Mouse (Mus musculus): ENCODE results near the gene Fbxo24. TPM values are rescaled to one million over a fixed set of nuclear protein-coding genes. Genes with fewer than 3 reads are reported as not detected.
"Not testable (repeated sequence)": the region's sequence is repeated elsewhere in the genome, so short reads cannot be mapped to it uniquely, and the experiment has no call there.

The Fbxo24 gene
- polyA plus RNA-seq, 1 experiment from 2014 or later: 0.17 TPM

DNA sequence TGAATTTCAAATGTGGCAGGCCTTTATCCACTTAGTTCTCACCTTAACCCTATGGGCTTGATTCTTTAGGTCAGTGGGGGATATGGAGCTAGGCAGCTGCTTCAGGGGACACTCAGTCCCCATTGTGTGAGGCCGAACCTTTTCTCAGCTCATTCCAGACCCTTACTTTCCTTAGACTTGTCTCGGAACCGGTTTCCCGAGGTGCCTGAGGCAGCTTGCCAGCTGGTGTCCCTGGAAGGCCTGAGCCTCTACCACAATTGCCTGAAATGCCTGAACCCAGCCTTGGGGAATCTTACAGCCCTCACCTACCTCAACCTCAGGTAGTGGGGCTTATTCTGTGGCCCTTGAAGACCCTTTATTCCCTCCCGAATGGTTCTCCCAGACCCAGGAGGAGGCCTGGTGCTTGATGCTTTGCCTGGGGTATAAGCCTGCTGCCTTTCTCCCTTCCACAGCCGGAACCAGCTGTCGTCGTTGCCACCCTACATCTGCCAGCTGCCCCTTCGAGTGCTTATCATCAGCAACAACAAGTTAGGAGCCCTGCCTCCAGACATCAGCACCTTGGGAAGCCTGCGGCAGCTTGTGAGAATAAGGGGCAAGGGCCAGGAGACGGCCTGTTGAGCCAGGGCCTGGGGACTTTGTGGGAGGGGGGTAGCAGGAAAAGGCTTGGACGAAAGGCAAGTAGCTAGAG, 4.7 kb upstream of the Fbxo24 start:
- H3K27me3 ChIP-seq (replicated peaks; ENCODE audit: low read depth, poor library complexity, severe bottlenecking): no peaks in the 10 kb centered on the region
- peaks cover 39% of the 10 kb centered on the region for H3K4me1 ChIP-seq
- H3K9me3 ChIP-seq: no peaks in the 10 kb centered on the region
- peaks cover 76% of the 10 kb centered on the region for H3K36me3 ChIP-seq (replicated peaks)
- no peak for DNase-seq (ENCODE audit: low spot score)
- WGBS: 74% methylated on average over 12 of the region's 12 CpGs
- H3K27ac ChIP-seq (replicated peaks): no peak overlapping the region
- peak overlapping the region; percentile 8; the same call in 1 of the 2 replicates for H3K4me3 ChIP-seq

- peak overlapping the region; percentile 71 for H3K4me3 ChIP-seq
- no peaks in the 10 kb centered on the region for H3K9me3 ChIP-seq
- H3K36me3 ChIP-seq (replicated peaks): peaks cover 57% of the 10 kb centered on the region
- peaks cover 49% of the 10 kb centered on the region for H3K4me1 ChIP-seq
- WGBS: 76% methylated on average over 4 of the region's 4 CpGs
- peak overlapping the region; percentile 93 for H3K27ac ChIP-seq (replicated peaks)
- H3K27me3 ChIP-seq (replicated peaks; ENCODE audit: low read depth, poor library complexity, severe bottlenecking): no peaks in the 10 kb centered on the region
- DNase-seq (ENCODE audit: low spot score): no peak
Measured at GRCm38 (mm10) chr5:137631591-137631990, 2.8 kb upstream of the Fbxo24 start.

- no peak for DNase-seq (ENCODE audit: low spot score)
- 70% methylated on average over 9 of the region's 9 CpGs for WGBS
- Histone ChIP-seq H3K27me3 (replicated peaks; ENCODE audit: low read depth, poor library complexity, severe bottlenecking) (no peaks in the 10 kb centered on the region), H3K4me3 (peak overlapping the region; percentile 71), H3K4me1 (peaks cover 49% of the 10 kb centered on the region), H3K36me3 (replicated peaks) (peaks cover 52% of the 10 kb centered on the region), H3K27ac (replicated peaks) (peak overlapping the region; percentile 93), H3K9me3 (no peaks in the 10 kb centered on the region)
Measured at GRCm38 (mm10) chr5:137631171-137631570, 2.4 kb upstream of the Fbxo24 start.

DNA sequence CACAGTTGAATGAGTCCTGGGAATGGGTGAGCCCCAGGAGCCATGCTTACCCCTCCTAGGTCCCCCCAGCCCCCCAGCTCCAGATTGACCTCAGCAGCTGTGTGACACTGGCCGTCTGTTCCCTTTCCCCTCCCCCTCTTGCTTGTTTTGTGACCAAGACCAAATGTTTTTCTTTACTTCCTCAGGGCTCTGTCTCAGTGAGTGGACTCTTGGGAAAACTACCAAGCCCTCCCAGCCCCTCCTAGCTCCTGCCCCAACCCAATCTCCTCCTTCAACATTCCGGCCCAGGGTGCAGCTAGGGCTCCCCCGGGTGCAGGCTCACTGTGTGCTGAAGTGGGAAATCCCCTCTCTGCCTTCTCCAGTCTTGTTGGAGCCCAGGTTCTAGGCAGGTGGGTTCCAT, 1.8 kb upstream of the Fbxo24 start:
- no peak for DNase-seq (ENCODE audit: low spot score)
- peak overlapping the region; percentile 71 for H3K4me3 ChIP-seq
- peaks cover 49% of the 10 kb centered on the region for H3K4me1 ChIP-seq
- H3K27me3 ChIP-seq (replicated peaks; ENCODE audit: low read depth, poor library complexity, severe bottlenecking): no peaks in the 10 kb centered on the region
- H3K27ac ChIP-seq (replicated peaks): peak overlapping the region; percentile 93
- peaks cover 47% of the 10 kb centered on the region for H3K36me3 ChIP-seq (replicated peaks)
- WGBS: 33% methylated on average over 3 of the region's 3 CpGs
- no peaks in the 10 kb centered on the region for H3K9me3 ChIP-seq

DNA sequence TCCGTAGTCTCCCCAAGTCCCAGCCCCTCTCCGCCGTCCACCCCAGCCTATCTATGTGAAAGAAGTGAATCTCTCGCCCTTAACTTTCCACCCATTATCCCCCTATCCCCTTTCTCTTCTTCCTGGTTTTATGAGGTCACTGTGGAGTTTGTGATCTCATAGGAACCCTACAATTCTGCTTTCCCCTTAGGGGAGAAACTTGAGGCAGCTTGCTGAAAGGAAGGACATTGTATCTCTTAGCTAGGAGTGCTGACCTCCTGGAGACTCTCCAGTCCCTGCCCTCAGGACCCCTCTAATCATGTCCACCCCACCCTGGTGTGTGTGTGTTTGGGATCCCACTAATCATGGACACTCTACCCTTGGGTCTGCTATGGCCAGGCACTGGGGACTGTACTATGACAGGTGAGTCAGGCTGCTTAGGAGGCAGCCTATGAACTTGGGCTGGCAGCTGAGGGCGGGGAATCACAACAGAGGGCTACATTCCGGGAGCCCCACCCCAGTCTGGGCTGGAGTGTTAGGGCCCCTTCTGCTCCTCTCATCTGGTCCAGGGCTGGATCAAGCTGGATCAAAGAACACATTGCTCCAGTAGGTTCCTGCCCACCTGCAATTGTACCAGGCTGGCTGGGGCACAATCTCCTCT, 1.2 kb upstream of the Fbxo24 start:
- Histone ChIP-seq H3K4me1 (peaks cover 52% of the 10 kb centered on the region), H3K36me3 (replicated peaks) (peaks cover 41% of the 10 kb centered on the region), H3K27me3 (replicated peaks; ENCODE audit: low read depth, poor library complexity, severe bottlenecking) (no peaks in the 10 kb centered on the region), H3K4me3 (peak overlapping the region; percentile 71), H3K27ac (replicated peaks) (peak overlapping the region; percentile 93), H3K9me3 (no peaks in the 10 kb centered on the region)
- 27% methylated on average over 6 of the region's 6 CpGs for WGBS
- DNase-seq (ENCODE audit: low spot score): no peak

- peaks cover 59% of the 10 kb centered on the region for H3K4me1 ChIP-seq
- H3K9me3 ChIP-seq: no peaks in the 10 kb centered on the region
- H3K36me3 ChIP-seq (replicated peaks): peaks cover 34% of the 10 kb centered on the region
- H3K27ac ChIP-seq (replicated peaks): peak overlapping the region; percentile 93
- under 1% methylated on average over 23 of the region's 23 CpGs for WGBS
- peak overlapping the region; percentile 71 for H3K4me3 ChIP-seq
- no peaks in the 10 kb centered on the region for H3K27me3 ChIP-seq (replicated peaks; ENCODE audit: low read depth, poor library complexity, severe bottlenecking)
- peak; percentile 80 for DNase-seq (ENCODE audit: low spot score)
Measured at GRCm38 (mm10) chr5:137629306-137629721, 512 bp upstream of the Fbxo24 start.

GRCm38 (mm10) chr5:137627991-137628390, 811 bp downstream of the Fbxo24 start:
- Histone ChIP-seq H3K4me3 (peak overlapping the region; percentile 71), H3K27me3 (replicated peaks; ENCODE audit: low read depth, poor library complexity, severe bottlenecking) (no peaks in the 10 kb centered on the region), H3K27ac (replicated peaks) (peak overlapping the region; percentile 93), H3K9me3 (no peaks in the 10 kb centered on the region), H3K4me1 (peaks cover 56% of the 10 kb centered on the region), H3K36me3 (replicated peaks) (peaks cover 21% of the 10 kb centered on the region)
- DNase-seq (ENCODE audit: low spot score): no peak
- WGBS: 3% methylated on average over 9 of the region's 9 CpGs

DNA sequence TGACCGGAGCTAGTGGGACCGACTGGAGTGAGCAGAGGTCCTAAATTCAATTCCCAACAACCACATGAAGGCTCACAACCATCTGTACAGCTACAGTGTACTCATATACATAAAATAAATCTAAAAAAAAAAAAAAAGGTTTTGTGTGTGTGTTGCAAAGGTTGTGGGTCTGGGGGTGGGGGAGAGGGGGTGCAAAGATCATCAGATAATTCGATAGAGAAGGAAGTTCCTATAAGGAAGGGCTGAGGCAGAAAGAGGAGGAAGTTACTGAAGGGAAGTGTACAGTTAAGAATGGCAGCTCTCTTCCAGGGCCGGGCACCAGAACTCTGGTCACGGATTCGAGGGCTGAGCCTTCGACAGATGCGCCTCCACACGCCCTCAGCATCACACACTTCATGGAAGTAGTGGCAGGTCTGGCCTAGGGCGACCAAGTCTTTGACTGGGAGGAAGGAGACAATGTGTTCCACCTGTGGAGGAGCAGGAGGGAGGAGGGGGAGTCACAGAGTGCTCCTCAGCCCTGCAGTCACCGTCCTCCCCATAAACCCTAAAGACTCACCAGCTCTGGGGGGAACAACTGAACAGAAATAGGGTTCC, 4.8 kb downstream of the Fbxo24 start:
- Histone ChIP-seq H3K9me3 (no peaks in the 10 kb centered on the region), H3K4me1 (peaks cover 23% of the 10 kb centered on the region), H3K36me3 (replicated peaks) (no peaks in the 10 kb centered on the region), H3K27ac (replicated peaks) (peak overlapping the region; percentile 77), H3K27me3 (replicated peaks; ENCODE audit: low read depth, poor library complexity, severe bottlenecking) (0 out of 2 replicates have a peak, but pooled peaks cover 3% of the 10 kb centered on the region), H3K4me3 (no peak overlapping the region)
- DNase-seq (ENCODE audit: low spot score): no peak
- WGBS: 88% methylated on average over 11 of the region's 11 CpGs

- H3K4me3 ChIP-seq: no peak overlapping the region
- H3K27me3 ChIP-seq (replicated peaks; ENCODE audit: low read depth, poor library complexity, severe bottlenecking): 0 out of 2 replicates have a peak, but pooled peaks cover 3% of the 10 kb centered on the region
- H3K9me3 ChIP-seq: no peaks in the 10 kb centered on the region
- no peaks in the 10 kb centered on the region for H3K36me3 ChIP-seq (replicated peaks)
- WGBS: 89% methylated on average over 7 of the region's 7 CpGs
- H3K27ac ChIP-seq (replicated peaks): no peak overlapping the region
- DNase-seq (ENCODE audit: low spot score): no peak
- peaks cover 39% of the 10 kb centered on the region for H3K4me1 ChIP-seq
Measured at GRCm38 (mm10) chr5:137615347-137615746, 13.5 kb downstream of the Fbxo24 start.

GRCm38 (mm10) chr5:137614921-137615320, 13.9 kb downstream of the Fbxo24 start:
- not testable (repeated sequence) for DNase-seq (ENCODE audit: low spot score); H3K4me3 ChIP-seq; H3K9me3 ChIP-seq; H3K36me3 ChIP-seq (replicated peaks); H3K27me3 ChIP-seq (replicated peaks; ENCODE audit: low read depth, poor library complexity, severe bottlenecking); H3K27ac ChIP-seq (replicated peaks)
- WGBS: 95% methylated on average over 2 of the region's 2 CpGs
- H3K4me1 ChIP-seq: peaks cover 43% of the 10 kb centered on the region

GRCm38 (mm10) chr5:137613550-137613949, 15.3 kb downstream of the Fbxo24 start, which contains the start of gene Pcolce:
TSS of gene Pcolce (minus strand) at chr5:137613784.
- H3K36me3 ChIP-seq (replicated peaks): no peaks in the 10 kb centered on the region
- peaks cover 57% of the 10 kb centered on the region for H3K4me1 ChIP-seq
- 46% methylated on average over 11 of the region's 11 CpGs for WGBS
- no peaks in the 10 kb centered on the region for H3K9me3 ChIP-seq
- H3K27ac ChIP-seq (replicated peaks): peak within 1 kb of the TSS; percentile 97
- H3K4me3 ChIP-seq: peak within 1 kb of the TSS; percentile 20; the same call in 1 of the 2 replicates
- peak; percentile 35 for DNase-seq (ENCODE audit: low spot score)
- H3K27me3 ChIP-seq (replicated peaks; ENCODE audit: low read depth, poor library complexity, severe bottlenecking): peaks cover 5% of the 10 kb centered on the region

DNA sequence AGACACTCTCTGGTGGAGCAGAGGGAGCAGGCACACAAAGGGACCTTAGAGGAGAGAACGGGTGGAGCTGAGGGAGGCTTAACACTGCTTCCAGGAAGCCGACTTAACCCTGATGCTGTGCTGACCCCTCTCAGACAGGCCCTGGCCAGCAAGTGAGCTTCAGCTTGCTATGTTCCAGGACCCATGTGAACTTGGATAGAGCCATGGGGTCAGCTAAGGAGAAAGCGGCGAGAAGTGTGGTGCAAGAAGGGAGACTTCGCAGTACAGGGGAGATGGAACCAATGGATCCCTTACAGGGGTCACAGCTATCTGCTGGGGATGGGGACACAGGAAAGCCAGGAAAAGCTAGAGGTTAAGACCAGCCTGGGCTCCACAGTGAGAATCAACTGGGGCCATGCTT, 15.7 kb downstream of the Fbxo24 start:
- peaks cover 4% of the 10 kb centered on the region; the same call in 1 of the 2 replicates for H3K36me3 ChIP-seq (replicated peaks)
- 61% methylated on average over 5 of the region's 5 CpGs for WGBS
- H3K4me3 ChIP-seq: 0 out of 2 replicates have a peak overlapping the region, but pooled peaks have one; percentile 11
- peak overlapping the region; percentile 97 for H3K27ac ChIP-seq (replicated peaks)
- H3K9me3 ChIP-seq: no peaks in the 10 kb centered on the region
- DNase-seq (ENCODE audit: low spot score): no peak
- peaks cover 10% of the 10 kb centered on the region for H3K27me3 ChIP-seq (replicated peaks; ENCODE audit: low read depth, poor library complexity, severe bottlenecking)
- H3K4me1 ChIP-seq: peaks cover 62% of the 10 kb centered on the region

Measured in embryonic facial prominence, embryonic 10.5 days (tissue).